Mouse (Mus musculus) thymus, postnatal 4 days (tissue): ENCODE results near the gene L1cam.
A peak's percentile ranks its signal among the peaks of the same experiment; 100 is the strongest.

Source experiments
- DNase-seq: peaks from one replicate; pipeline ENCODE4 v3.0.0; 2021

L1cam gene

GRCm38 (mm10) chrX:73895719-73896118 is at the start of gene L1cam:
Gene L1cam, minus strand, starts transcription at chrX:73896105.
- DNase-seq, result peak; percentile 83

- DNase-seq, result no peak
Observed at GRCm38 (mm10) chrX:73942294-73942693, 46.4 kb upstream of the L1cam start.

GRCm38 (mm10) chrX:73941860-73942259 is 46.0 kb upstream of the L1cam start:
- DNase-seq, result no peak

GRCm38 (mm10) chrX:73931871-73932270 is 36.0 kb upstream of the L1cam start:
- no peak for DNase-seq

- DNase-seq, result peak; percentile 68
Observed at GRCm38 (mm10) chrX:73930402-73931062, 34.6 kb upstream of the L1cam start, which contains the start of gene Renbp. Gene Renbp, minus strand, starts transcription at chrX:73930850.

GRCm38 (mm10) chrX:73922550-73922882 is 26.6 kb upstream of the L1cam start:
- DNase-seq, result peak; percentile 53

GRCm38 (mm10) chrX:73921823-73922549 is 26.1 kb upstream of the L1cam start, which contains the start of the genes Arhgap4 and Naa10:
Gene Arhgap4, minus strand, starts transcription at chrX:73921870.
Gene Naa10, minus strand, starts transcription at chrX:73921944.
- DNase-seq, result peak; percentile 76

- DNase-seq, result no peak
Observed at GRCm38 (mm10) chrX:73921285-73921822, 25.4 kb upstream of the L1cam start.

- DNase-seq, result no peak
Observed at GRCm38 (mm10) chrX:73918631-73919030, 22.7 kb upstream of the L1cam start.

GRCm38 (mm10) chrX:73916945-73917344 is 21.0 kb upstream of the L1cam start:
- DNase-seq, result no peak

GRCm38 (mm10) chrX:73914827-73915703 is 19.2 kb upstream of the L1cam start:
- peak; percentile 89 for DNase-seq

- DNase-seq, result peak; percentile 73
Observed at GRCm38 (mm10) chrX:73911588-73911987, 15.7 kb upstream of the L1cam start.

GRCm38 (mm10) chrX:73911156-73911555 is 15.3 kb upstream of the L1cam start:
- peak; percentile 86 for DNase-seq

GRCm38 (mm10) chrX:73910451-73910850 is 14.5 kb upstream of the L1cam start:
- no peak for DNase-seq

GRCm38 (mm10) chrX:73910049-73910448 is 14.1 kb upstream of the L1cam start:
- no peak for DNase-seq

- no peak for DNase-seq
Observed at GRCm38 (mm10) chrX:73897959-73898358, 2.1 kb upstream of the L1cam start.

- DNase-seq, result no peak
Observed at GRCm38 (mm10) chrX:73892833-73893232, 3.1 kb downstream of the L1cam start.

- no peak for DNase-seq
Observed at GRCm38 (mm10) chrX:73891551-73892152, 4.3 kb downstream of the L1cam start, which contains the start of gene Avpr2. Gene Avpr2, plus strand, starts transcription at chrX:73892102.

- no peak for DNase-seq
Observed at GRCm38 (mm10) chrX:73881463-73881862, 14.4 kb downstream of the L1cam start.

GRCm38 (mm10) chrX:73881036-73881427 is 14.9 kb downstream of the L1cam start:
- no peak for DNase-seq

- peak; percentile 78 for DNase-seq
Observed at GRCm38 (mm10) chrX:73880194-73881035, 15.5 kb downstream of the L1cam start.

GRCm38 (mm10) chrX:73877014-73877413 is 18.9 kb downstream of the L1cam start:
- DNase-seq, result no peak
